Mouse (Mus musculus): ENCODE measurements at regions not wholly inside any gene's neighbourhood (a gene's known extent, or its start where the extent isn't known, plus 50 kb on each side); places are given as distances from the start of the nearest gene placed in this dataset.
"Not testable (repeated sequence)": the region's sequence is repeated elsewhere in the genome, so short reads cannot be mapped to it uniquely, and the experiment has no call there.

DNA sequence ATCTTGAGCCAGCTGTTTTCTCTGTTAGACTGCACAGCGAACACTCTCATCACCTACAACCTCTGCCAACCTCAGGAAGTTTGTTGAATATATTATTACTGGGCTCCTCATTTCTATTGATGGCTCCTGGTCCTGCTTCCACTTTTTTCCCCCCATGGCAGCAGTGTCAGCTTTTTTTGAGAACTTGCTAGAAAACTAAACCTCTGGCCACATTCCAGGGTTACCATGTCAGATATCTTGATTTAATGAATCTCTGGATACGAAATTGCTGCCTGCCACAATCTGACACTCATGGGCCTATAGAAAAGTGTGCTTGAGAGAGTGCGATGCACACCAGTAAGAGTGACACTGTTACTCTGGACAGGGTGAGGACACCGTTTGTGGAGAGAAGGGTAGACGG, 170.6 kb upstream of the Slc25a13 start:
- no peak for DNase-seq

DNA sequence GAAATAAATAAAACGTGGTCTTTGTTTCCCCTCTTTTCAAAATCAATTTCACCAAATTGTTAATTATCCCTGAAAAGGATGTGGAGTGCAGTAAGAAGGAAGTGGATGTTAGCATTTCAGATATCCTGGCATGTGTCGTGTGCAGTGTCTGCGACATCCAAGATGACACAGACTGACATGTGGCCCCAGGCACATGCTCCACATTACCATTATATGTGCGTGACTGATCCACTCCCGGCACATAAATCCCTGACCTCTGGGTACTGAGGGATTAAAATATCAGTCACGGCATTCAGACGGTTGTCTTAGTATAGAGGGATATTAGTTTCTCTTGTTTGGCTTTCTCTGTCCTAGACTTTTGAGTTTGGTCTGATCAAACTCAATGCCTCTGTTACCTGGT, 168.0 kb upstream of the Slc25a13 start:
- DNase-seq: no peak

DNA sequence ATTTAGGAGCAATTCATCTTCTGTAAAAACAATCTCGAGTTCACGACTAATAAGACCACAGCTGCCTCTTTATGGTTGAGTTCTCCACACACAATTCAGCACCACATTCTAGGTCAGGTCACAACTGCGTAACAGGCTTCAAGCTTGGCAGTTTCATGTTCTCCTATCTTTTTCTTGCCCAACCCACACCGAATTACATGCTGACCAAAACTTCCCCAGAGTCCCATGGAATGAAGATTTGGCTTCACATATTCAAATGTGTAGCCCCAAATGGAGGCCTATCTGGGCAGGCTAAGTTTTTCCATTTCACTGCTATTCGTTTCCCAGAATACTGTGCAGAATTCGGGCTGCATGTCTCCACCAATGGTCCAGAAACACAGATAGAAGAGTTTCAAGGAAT, 167.5 kb upstream of the Slc25a13 start:
- DNase-seq: no peak

GRCm38 (mm10) chr6:6372421-6372820, 155.4 kb upstream of the Slc25a13 start:
- no peak for DNase-seq

GRCm38 (mm10) chr6:6371444-6372093, 154.6 kb upstream of the Slc25a13 start:
- DNase-seq: no peak

- DNase-seq: no peak
These were observed 147.1 kb upstream of the Slc25a13 start for GRCm38 (mm10) chr6:6364037-6364436.

- no peak for DNase-seq
These were observed 145.8 kb upstream of the Slc25a13 start for GRCm38 (mm10) chr6:6362678-6363354.

- DNase-seq: not testable (repeated sequence)
These were observed 144.2 kb upstream of the Slc25a13 start for GRCm38 (mm10) chr6:6361181-6361580.

GRCm38 (mm10) chr6:6357477-6357876, 140.5 kb upstream of the Slc25a13 start:
- DNase-seq: no peak

GRCm38 (mm10) chr6:6356967-6357366, 140.0 kb upstream of the Slc25a13 start:
- no peak for DNase-seq

- no peak for DNase-seq
These were observed 118.3 kb upstream of the Slc25a13 start for GRCm38 (mm10) chr6:6335251-6335650.

DNA sequence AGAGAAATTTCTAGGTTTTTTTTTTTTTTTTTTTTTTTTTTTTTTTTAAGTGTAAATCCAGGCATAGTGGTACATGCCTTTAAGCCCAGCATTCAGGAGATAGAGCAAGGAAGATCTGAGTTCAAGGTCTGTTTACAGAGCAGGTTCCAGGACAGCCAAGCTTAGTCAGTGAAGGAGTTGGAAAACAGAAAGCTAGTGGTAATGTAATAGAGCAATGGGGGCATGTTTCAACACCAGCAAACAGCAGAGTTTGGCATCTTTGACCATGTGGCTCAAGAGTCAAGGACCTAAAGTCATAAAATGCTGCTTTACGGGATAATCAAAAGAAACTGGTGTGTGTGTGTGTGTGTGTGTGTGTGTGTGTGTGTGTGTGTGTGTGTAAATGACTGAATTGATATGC, 113.3 kb upstream of the Slc25a13 start:
- no peak for DNase-seq

GRCm38 (mm10) chr6:6325516-6325915, 108.5 kb upstream of the Slc25a13 start:
- no peak for DNase-seq

GRCm38 (mm10) chr6:6316725-6317124, 99.8 kb upstream of the Slc25a13 start:
- DNase-seq: no peak

DNA sequence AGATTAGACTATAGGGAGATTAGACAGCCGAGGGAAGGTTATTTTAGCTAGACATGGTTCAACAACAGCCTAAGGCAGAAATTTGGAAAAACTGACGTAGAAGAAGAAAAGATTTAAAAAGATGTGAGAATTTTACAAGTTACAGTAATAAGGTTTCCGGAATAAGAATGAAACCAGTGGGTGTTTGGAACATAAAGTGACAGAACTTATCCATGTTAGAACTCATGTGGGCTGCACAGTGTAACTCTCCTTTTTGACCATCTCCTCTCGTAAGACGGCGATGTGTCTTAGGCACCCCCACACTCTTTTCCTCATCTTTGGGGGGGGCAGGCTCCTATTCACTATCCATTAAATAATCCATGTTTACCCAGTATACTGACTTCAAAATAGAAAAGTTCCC, 96.2 kb upstream of the Slc25a13 start:
- DNase-seq: no peak

- DNase-seq: no peak
These were observed 93.2 kb upstream of the Slc25a13 start for GRCm38 (mm10) chr6:6310213-6310612.

- DNase-seq: no peak
These were observed 90.6 kb upstream of the Slc25a13 start for GRCm38 (mm10) chr6:6307618-6308017.

GRCm38 (mm10) chr6:6303767-6304166, 86.8 kb upstream of the Slc25a13 start:
- DNase-seq: no peak

GRCm38 (mm10) chr6:6301001-6301510, 84.1 kb upstream of the Slc25a13 start:
- DNase-seq: no peak

DNA sequence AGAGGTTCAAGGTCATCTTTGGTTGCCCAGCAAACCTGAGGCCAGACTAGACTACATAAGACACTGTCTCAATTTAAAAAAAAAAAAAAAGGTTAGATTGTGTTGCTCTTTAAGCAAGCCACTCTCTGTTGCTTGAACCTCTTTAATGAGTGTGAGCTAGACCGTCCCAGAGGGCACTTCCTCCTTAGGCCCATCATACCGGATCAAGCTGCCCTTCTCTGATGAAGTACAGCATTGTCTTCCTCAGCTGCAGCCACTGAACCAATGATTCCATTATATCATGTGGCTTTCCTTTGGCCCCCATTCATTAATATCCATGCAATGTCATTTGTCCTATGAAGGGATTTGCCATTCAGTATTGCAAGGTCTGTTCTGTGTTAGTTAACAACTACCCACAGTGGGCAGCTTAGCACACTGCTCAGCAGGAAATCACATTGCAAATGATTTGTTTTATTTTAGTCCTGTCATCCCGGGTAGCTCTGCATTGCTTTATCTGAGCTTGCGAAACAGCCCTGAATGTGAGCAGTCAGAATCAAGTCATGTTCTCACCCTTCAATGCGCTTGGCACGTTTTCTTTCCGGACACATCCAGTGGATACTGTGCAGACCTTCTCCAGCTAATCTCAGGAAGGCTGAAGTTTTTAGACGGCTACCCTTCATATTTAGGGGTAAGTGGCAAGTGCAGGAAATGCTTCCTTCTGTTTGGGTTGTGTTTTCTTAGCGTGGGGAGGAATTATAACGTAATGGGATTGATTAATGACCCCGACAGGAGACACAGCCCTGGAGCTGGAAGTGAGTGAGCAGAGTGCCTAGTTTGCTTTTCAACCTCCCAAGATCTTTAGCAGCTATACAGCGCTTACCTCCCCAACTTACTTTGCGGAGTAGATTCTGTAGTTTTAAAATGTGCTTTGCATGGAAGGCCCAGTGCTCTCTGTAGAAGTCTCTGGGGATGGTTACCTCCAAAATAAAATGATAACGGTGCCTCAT, 82.2 kb upstream of the Slc25a13 start:
- peak; percentile 18 for DNase-seq

GRCm38 (mm10) chr6:6295551-6295950, 78.6 kb upstream of the Slc25a13 start:
- DNase-seq: not testable (repeated sequence)

GRCm38 (mm10) chr6:6291781-6292180, 74.8 kb upstream of the Slc25a13 start:
- DNase-seq: no peak

GRCm38 (mm10) chr6:6290427-6290826, 73.5 kb upstream of the Slc25a13 start:
- no peak for DNase-seq

Data from adrenal gland, adult 8-10 months (tissue).